Mouse (Mus musculus) CH12.LX (cell line): Measurements from ENCODE around the gene Ttyh2. TPM values are rescaled to one million over a fixed set of nuclear protein-coding genes. Genes with fewer than 3 reads are reported as not detected.

Source experiments
- DNase-seq: peaks from one replicate; pipeline ENCODE4 v3.0.0-alpha.2; 2013; ENCODE audit errors: extremely low read depth
- H3K27ac ChIP-seq: 2 replicates; pipeline ENCODE4 v1.5.1; 2012; ENCODE audit warnings: low read depth, mild to moderate bottlenecking, control low read depth, moderate library complexity; ENCODE audit not compliant: insufficient read depth
- H3K27me3 ChIP-seq: replicated peaks from 2 replicates; pipeline ENCODE3; 2012; ENCODE audit warnings: inconsistent platforms
- H3K36me3 ChIP-seq, 2 experiments: replicated peaks in 1 of 2; 2 replicates each; pipeline versions ENCODE3 to v1.6.1; 2012; ENCODE audit warnings: inconsistent platforms in 1 of 2, low read length in 1 of 2, mild to moderate bottlenecking in 1 of 2, mixed read lengths in 1 of 2, moderate library complexity in 1 of 2; ENCODE audit not compliant: control insufficient read depth in 1 of 2, insufficient read depth in 1 of 2
- H3K4me1 ChIP-seq, 2 experiments: 2 replicates each; pipeline ENCODE4 v1.6.1; 2012; ENCODE audit warnings: inconsistent platforms in 1 of 2, moderate library complexity in 1 of 2; ENCODE audit not compliant: insufficient read depth in 2 of 2, control insufficient read depth in 1 of 2
- H3K4me2 ChIP-seq: 2 replicates; pipeline ENCODE4 v1.6.1; 2012; ENCODE audit warnings: low read depth, mild to moderate bottlenecking, control low read depth; ENCODE audit not compliant: poor library complexity, insufficient read depth, severe bottlenecking
- H3K4me3 ChIP-seq, 3 experiments: fragments of 150-350 bp in 1 of 3; sonication (generic) in 1 of 3; replicated peaks in 1 of 3; 2 replicates each; pipeline versions ENCODE3 to v1.5.1; 2011 to 2012; ENCODE audit warnings: low read depth in 2 of 3, low read length in 2 of 3, mild to moderate bottlenecking in 2 of 3, moderate library complexity in 2 of 3, control low read depth in 1 of 3, improper control_type of control experiment in 1 of 3, inconsistent platforms in 1 of 3, mixed read lengths in 1 of 3; ENCODE audit not compliant: poor library complexity in 1 of 3
- H3K79me2 ChIP-seq: replicated peaks from 2 replicates; pipeline ENCODE4 v1.6.1; 2012; ENCODE audit warnings: mild to moderate bottlenecking, moderate library complexity; ENCODE audit not compliant: control insufficient read depth, poor library complexity, insufficient read depth, severe bottlenecking; ENCODE audit errors: extremely low read depth
- H3K9ac ChIP-seq: 2 replicates; pipeline ENCODE4 v1.6.1; 2012; ENCODE audit warnings: low read depth, mild to moderate bottlenecking, control low read depth, moderate library complexity; ENCODE audit not compliant: insufficient read depth
- H3K9me3 ChIP-seq: replicated peaks from 2 replicates; pipeline ENCODE3; 2012; ENCODE audit warnings: low read length, inconsistent platforms, mixed read lengths
- BHLHE40 ChIP-seq: IDR thresholded peaks from 2 replicates; pipeline ENCODE4 v1.6.1; 2011; ENCODE audit warnings: mild to moderate bottlenecking, low read depth, low read length, improper control_type of control experiment
- CHD2 ChIP-seq: IDR thresholded peaks from 2 replicates; pipeline ENCODE4 v1.6.1; 2011; ENCODE audit warnings: low read length, improper control_type of control experiment
- CTCF ChIP-seq, 2 experiments: IDR thresholded peaks in 1 of 2; conservative IDR thresholded peaks in 1 of 2; 2 replicates each; pipeline ENCODE4 v1.5.1; 2011 to 2012; ENCODE audit warnings: low read depth in 2 of 2, low read length in 2 of 2, improper control_type of control experiment in 1 of 2, inconsistent platforms in 1 of 2, mild to moderate bottlenecking in 1 of 2, moderate library complexity in 1 of 2
- E2F4 ChIP-seq: IDR thresholded peaks from 2 replicates; pipeline ENCODE4 v1.6.1; 2011; ENCODE audit warnings: low read depth, low read length, improper control_type of control experiment; ENCODE audit not compliant: insufficient replicate concordance
- GABPA ChIP-seq: IDR thresholded peaks from 2 replicates; pipeline ENCODE4 v1.6.1; 2012; ENCODE audit warnings: low read depth, low read length, improper control_type of control experiment, inconsistent platforms; ENCODE audit not compliant: insufficient replicate concordance
- JUN ChIP-seq: IDR thresholded peaks from 2 replicates; pipeline ENCODE4 v1.6.1; 2011; ENCODE audit warnings: low read depth, mild to moderate bottlenecking, low read length, improper control_type of control experiment, moderate library complexity; ENCODE audit not compliant: insufficient read depth
- JUND ChIP-seq: conservative IDR thresholded peaks from 2 replicates; pipeline ENCODE4 v1.6.1; 2011; ENCODE audit warnings: low read depth, low read length, improper control_type of control experiment
- MAFK ChIP-seq: IDR thresholded peaks from 2 replicates; pipeline ENCODE4 v1.6.1; 2011; ENCODE audit warnings: low read length, improper control_type of control experiment; ENCODE audit not compliant: insufficient replicate concordance
- NELFE ChIP-seq: IDR thresholded peaks from 2 replicates; pipeline ENCODE4 v1.6.1; 2011; ENCODE audit warnings: low read depth, low read length, improper control_type of control experiment
- PAX5 ChIP-seq: IDR thresholded peaks from 2 replicates; pipeline ENCODE4 v1.6.1; 2012; ENCODE audit warnings: low read length, inconsistent platforms, mixed read lengths
- UBTF ChIP-seq: IDR thresholded peaks from 2 replicates; pipeline ENCODE4 v1.6.1; 2012; ENCODE audit warnings: low read depth, mild to moderate bottlenecking, inconsistent platforms, low read length, improper control_type of control experiment, moderate library complexity
- USF1 ChIP-seq: IDR thresholded peaks from 2 replicates; pipeline ENCODE4 v1.6.1; 2014; ENCODE audit warnings: low read depth, mild to moderate bottlenecking, inconsistent platforms, low read length, improper control_type of control experiment
- USF2 ChIP-seq: conservative IDR thresholded peaks from 2 replicates; pipeline ENCODE4 v1.6.1; 2011; ENCODE audit warnings: low read depth, low read length, improper control_type of control experiment
- ZC3H11A ChIP-seq: IDR thresholded peaks from 2 replicates; pipeline ENCODE4 v1.6.1; 2012; ENCODE audit warnings: low read depth, mild to moderate bottlenecking, inconsistent platforms, low read length, improper control_type of control experiment
- ZNF384 ChIP-seq: IDR thresholded peaks from 2 replicates; pipeline ENCODE4 v1.6.1; 2012; ENCODE audit warnings: low read depth, low read length, improper control_type of control experiment, inconsistent platforms
- dilution Hi-C: fragments of 300-500 bp; cut with MboI; formaldehyde crosslinking; loops from 2 replicates; pipeline ENCODE4 v1.14.3; 2020; ENCODE audit warnings: low sequenced_read_pairs; ENCODE audit not compliant: extremely low pct_unique_long_range_greater_than_20kb, extremely low pct_ligation_motif_present
- in situ Hi-C: fragments of 300-500 bp; cut with MboI; formaldehyde crosslinking; loops from 3 replicates; pipeline ENCODE4 v1.14.3; 2019; ENCODE audit warnings: low sequenced_read_pairs, low pct_ligation_motif_present, low pct_unique_long_range_greater_than_20kb, mixed read lengths
- polyA plus RNA-seq: library from polyadenylated mRNA; unstranded; fragments of >175 nt; gene quantifications from 2 replicates; pipeline ENCODE4 v1.2.1, GENCODE M21; 2012; ENCODE audit warnings: low read depth; ENCODE audit not compliant: insufficient read length
- total RNA-seq, 2 experiments: library from RNA; depleted of rRNA; stranded (reverse); fragments of 300-350 nt in 1 of 2; fragments of >200 nt in 1 of 2; gene quantifications; 2 replicates each; pipeline ENCODE4 v1.2.3; 2012 to 2014

The Ttyh2 gene
- total and polyA plus RNA-seq, 3 experiments, result 0.82 to 2.4 (median 1.4) TPM

- H3K9me3 ChIP-seq, result peaks cover 22% of the 10 kb centered on the region
- H3K79me2 ChIP-seq, result no peaks in the 10 kb centered on the region
- no peak overlapping the region for H3K9ac ChIP-seq
- in situ Hi-C loops, result loop anchor here (10.0 to 25.0 kb wide), 3 partner anchors 118 to 768 kb away; no protein-coding TSS in a partner anchor
- H3K27me3 ChIP-seq, result peaks cover 53% of the 10 kb centered on the region
- H3K27ac ChIP-seq, result no peak overlapping the region
- TF ChIP-seq JUN (no peak), CHD2 (no peak), USF1 (no peak), UBTF (no peak), CTCF (conservative IDR thresholded peaks at IDR 0.05 in 1 of 2, IDR thresholded peaks at IDR 0.05 in 1 of 2; ENCODE audit: low read depth in 2 of 2, low read length in 2 of 2) (0 out of 4 replicates have a peak, but pooled peaks of 1 of the 2 experiments have one; percentile 18)
- TF ChIP-seq, all 38 proteins: peak for 1
- dilution Hi-C loops, result no loop called here
- Histone ChIP-seq H3K4me1 (no peaks in the 10 kb centered on the region), H3K4me2 (no peak overlapping the region), H3K4me3 (no peak overlapping the region), H3K36me3 (no peaks in the 10 kb centered on the region)
- no peak for DNase-seq
Measured at GRCm38 (mm10) chr11:114630044-114630443, 45.2 kb upstream of the Ttyh2 start.

GRCm38 (mm10) chr11:114632266-114632665, 43.0 kb upstream of the Ttyh2 start:
- TF ChIP-seq GABPA, result no peak
- TF ChIP-seq MAFK, result no peak
- no peak for TF ChIP-seq NELFE
- no peak for TF ChIP-seq PAX5
- TF ChIP-seq ZNF384, result no peak
- TF ChIP-seq UBTF, result no peak
- TF ChIP-seq JUND, result no peak
- TF ChIP-seq E2F4, result no peak
- no peak for TF ChIP-seq BHLHE40
- TF ChIP-seq USF2, result no peak
- no peak for TF ChIP-seq ZC3H11A
- peaks cover 54% of the 10 kb centered on the region for H3K27me3 ChIP-seq
- no peak overlapping the region for H3K4me2 ChIP-seq
- in situ Hi-C loops (loop anchor here (10.0 to 25.0 kb wide), 3 partner anchors 120 to 770 kb away; no protein-coding TSS in a partner anchor), dilution Hi-C loops (no loop called here)
- no peak for DNase-seq
- no peak overlapping the region for H3K4me3 ChIP-seq
- H3K4me1 ChIP-seq, result no peaks in the 10 kb centered on the region
- H3K79me2 ChIP-seq, result no peaks in the 10 kb centered on the region
- H3K27ac ChIP-seq, result no peak overlapping the region
- H3K9me3 ChIP-seq, result peaks cover 22% of the 10 kb centered on the region
- H3K36me3 ChIP-seq, result no peaks in the 10 kb centered on the region
- H3K9ac ChIP-seq, result no peak overlapping the region
